Mouse (Mus musculus): ENCODE results near the gene Phf14. TPM values are rescaled to one million over a fixed set of nuclear protein-coding genes. Genes with fewer than 3 reads are reported as not detected.

Gene Phf14
- total and polyA plus RNA-seq, 3 experiments = 25.7 to 58.7 (median 29.6) TPM

DNA sequence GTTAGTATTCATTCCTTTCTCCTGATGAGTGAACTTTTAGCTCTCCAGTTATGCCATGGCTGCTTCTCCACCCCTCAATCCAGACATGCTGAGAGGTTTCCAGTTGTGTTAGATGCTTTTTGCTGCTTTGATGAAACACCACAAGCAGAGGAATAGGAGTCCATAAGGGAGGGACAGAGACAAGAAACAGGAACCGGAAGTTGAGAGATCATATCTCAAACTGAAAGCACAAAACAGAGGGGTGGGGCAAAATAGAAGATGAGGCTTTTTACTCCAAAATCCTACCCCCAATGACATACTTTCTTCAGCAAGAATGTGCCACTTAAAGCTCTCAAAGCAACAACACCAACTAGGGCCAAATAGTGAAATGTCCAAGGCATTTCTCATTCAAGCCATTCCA lies 188.1 kb downstream of the Phf14 start:
- no peaks in the 10 kb centered on the region for H3K27me3 ChIP-seq (ENCODE audit: control insufficient read depth in 1 of 2, insufficient read depth in 2 of 2, low read length in 2 of 2)
- no peaks in the 10 kb centered on the region for H3K9me3 ChIP-seq (replicated peaks; ENCODE audit: insufficient read depth, low read length)
- H3K27ac ChIP-seq (ENCODE audit: control insufficient read depth, low read depth, low read length) = no peak overlapping the region
- peaks cover 2 to 7% of the 10 kb centered on the region in 2 experiments; a peak in 3 of 4 replicates for H3K4me1 ChIP-seq (ENCODE audit: control insufficient read depth in 1 of 2, insufficient read depth in 2 of 2, low read length in 2 of 2)
- no peak overlapping the region for H3K9ac ChIP-seq (ENCODE audit: control insufficient read depth, low read depth, low read length, poor library complexity, severe bottlenecking)
- TF ChIP-seq TAL1 (IDR thresholded peaks at IDR 0.05; ENCODE audit: low read length) (no peak), MYC (IDR thresholded peaks at IDR 0.05; ENCODE audit: low read depth, low read length) (no peak), ZKSCAN1 (IDR thresholded peaks at IDR 0.05; ENCODE audit: low read depth, low read length) (no peak), TBP (IDR thresholded peaks at IDR 0.05; ENCODE audit: low read depth, low read length) (no peak), POLR2AphosphoS2 (IDR thresholded peaks at IDR 0.05; ENCODE audit: low read length) (no peak), MAZ (IDR thresholded peaks at IDR 0.05; ENCODE audit: low read depth, low read length) (no peak)
- no peaks in the 10 kb centered on the region; a peak in 1 of 4 replicates for H3K36me3 ChIP-seq (ENCODE audit: control insufficient read depth in 1 of 2, insufficient read depth in 2 of 2, low read length in 2 of 2)
- DNase-seq (ENCODE audit: low read depth, low spot score) = peak; percentile 16
- no peaks in the 10 kb centered on the region for H3K79me2 ChIP-seq (ENCODE audit: control insufficient read depth, insufficient read depth, low read length, poor library complexity)
- H3K4me3 ChIP-seq (ENCODE audit: control insufficient read depth in 1 of 2, insufficient read depth in 1 of 2, low read depth in 2 of 2, low read length in 2 of 2) = no peak overlapping the region

GRCm38 (mm10) chr6:12097125-12097524 lies 189.5 kb downstream of the Phf14 start:
- H3K9me3 ChIP-seq (replicated peaks; ENCODE audit: insufficient read depth, low read length) = no peaks in the 10 kb centered on the region
- DNase-seq (ENCODE audit: low read depth, low spot score) = peak; percentile 44
- no peaks in the 10 kb centered on the region for H3K79me2 ChIP-seq (ENCODE audit: control insufficient read depth, insufficient read depth, low read length, poor library complexity)
- no peak overlapping the region for H3K4me3 ChIP-seq (ENCODE audit: control insufficient read depth in 1 of 2, insufficient read depth in 1 of 2, low read depth in 2 of 2, low read length in 2 of 2)
- no peaks in the 10 kb centered on the region for H3K27me3 ChIP-seq (ENCODE audit: control insufficient read depth in 1 of 2, insufficient read depth in 2 of 2, low read length in 2 of 2)
- no peaks in the 10 kb centered on the region; a peak in 1 of 4 replicates for H3K36me3 ChIP-seq (ENCODE audit: control insufficient read depth in 1 of 2, insufficient read depth in 2 of 2, low read length in 2 of 2)
- H3K9ac ChIP-seq (ENCODE audit: control insufficient read depth, low read depth, low read length, poor library complexity, severe bottlenecking) = no peak overlapping the region
- TF ChIP-seq ETS1 (IDR thresholded peaks at IDR 0.05; ENCODE audit: low read depth, low read length) (no peak), CHD1 (IDR thresholded peaks at IDR 0.05; ENCODE audit: low read depth, low read length) (no peak), ZKSCAN1 (IDR thresholded peaks at IDR 0.05; ENCODE audit: low read depth, low read length) (no peak), EP300 (IDR thresholded peaks at IDR 0.05; ENCODE audit: low read depth in 1 of 2, low read length in 2 of 2) (peak in 1 of 2 experiments; percentile 49; a peak in 2 of 4 replicates)
- no peak overlapping the region for H3K27ac ChIP-seq (ENCODE audit: control insufficient read depth, low read depth, low read length)
- H3K4me1 ChIP-seq (ENCODE audit: control insufficient read depth in 1 of 2, insufficient read depth in 2 of 2, low read length in 2 of 2) = peaks cover 2 to 7% of the 10 kb centered on the region in 2 experiments; a peak in 3 of 4 replicates

GRCm38 (mm10) chr6:12105144-12105543 lies 197.5 kb downstream of the Phf14 start:
- Histone ChIP-seq H3K4me3 (ENCODE audit: control insufficient read depth in 1 of 2, insufficient read depth in 1 of 2, low read depth in 2 of 2, low read length in 2 of 2) (no peak overlapping the region), H3K79me2 (ENCODE audit: control insufficient read depth, insufficient read depth, low read length, poor library complexity) (no peaks in the 10 kb centered on the region), H3K4me1 (ENCODE audit: control insufficient read depth in 1 of 2, insufficient read depth in 2 of 2, low read length in 2 of 2) (no peaks in the 10 kb centered on the region), H3K27ac (ENCODE audit: control insufficient read depth, low read depth, low read length) (no peak overlapping the region), H3K9ac (ENCODE audit: control insufficient read depth, low read depth, low read length, poor library complexity, severe bottlenecking) (no peak overlapping the region), H3K36me3 (ENCODE audit: control insufficient read depth in 1 of 2, insufficient read depth in 2 of 2, low read length in 2 of 2) (no peaks in the 10 kb centered on the region), H3K9me3 (replicated peaks; ENCODE audit: insufficient read depth, low read length) (no peaks in the 10 kb centered on the region), H3K27me3 (ENCODE audit: control insufficient read depth in 1 of 2, insufficient read depth in 2 of 2, low read length in 2 of 2) (no peaks in the 10 kb centered on the region)
- no peak for TF ChIP-seq TCF12 (IDR thresholded peaks at IDR 0.05; ENCODE audit: low read depth, low read length)
- no peak for TF ChIP-seq MYC (IDR thresholded peaks at IDR 0.05; ENCODE audit: low read depth, low read length)
- no peak for DNase-seq (ENCODE audit: low read depth, low spot score)
